Mouse (Mus musculus) forebrain, embryonic 10.5 days (tissue): Measurements from ENCODE around the gene Gmfg. TPM values are rescaled to one million over a fixed set of nuclear protein-coding genes. Genes with fewer than 3 reads are reported as not detected.

Experiments used
- DNase-seq: peaks from one replicate; pipeline ENCODE4 v3.0.0-alpha.2; 2017; ENCODE audit warnings: low spot score; ENCODE audit errors: extremely low spot score
- H3K27ac ChIP-seq: fragments of 300-500 bp; sonication (generic); 2 replicates; pipeline ENCODE4 v1.5.1; 2016; ENCODE audit warnings: mild to moderate bottlenecking
- H3K27me3 ChIP-seq: fragments of 300-500 bp; sonication (generic); 2 replicates; pipeline ENCODE4 v1.6.1; 2016; ENCODE audit warnings: mild to moderate bottlenecking; ENCODE audit not compliant: poor library complexity, severe bottlenecking
- H3K36me3 ChIP-seq: fragments of 300-500 bp; sonication (generic); replicated peaks from 2 replicates; pipeline ENCODE4 v1.6.1; 2016; ENCODE audit warnings: mild to moderate bottlenecking, moderate library complexity
- H3K4me1 ChIP-seq: fragments of 300-500 bp; sonication (generic); 2 replicates; pipeline ENCODE4 v1.6.1; 2016
- H3K4me3 ChIP-seq: fragments of 300-500 bp; sonication (generic); 2 replicates; pipeline ENCODE4 v1.5.1; 2016; ENCODE audit warnings: mild to moderate bottlenecking, moderate library complexity
- H3K9me3 ChIP-seq: fragments of 300-500 bp; sonication (generic); 2 replicates; pipeline ENCODE4 v1.6.1; 2016; ENCODE audit warnings: mild to moderate bottlenecking, moderate library complexity
- WGBS: fragments of 180-500 bp; shearing (Covaris S2); methylation state at CpG from one replicate; pipeline ENCODE4 v1.1.7; 2016; 5-methylcytosine and 5-hydroxymethylcytosine counted together
- polyA plus RNA-seq: library from polyadenylated mRNA; unstranded; fragments of >200 nt; fragmentation: Nextera tagmentation; extraction: Ambion mirVana; gene quantifications from 2 replicates; pipeline ENCODE4 v1.2.1, GENCODE M21; 2016

Gmfg gene
- polyA plus RNA-seq, 1 experiment from 2014 or later = 8.3 TPM

DNA sequence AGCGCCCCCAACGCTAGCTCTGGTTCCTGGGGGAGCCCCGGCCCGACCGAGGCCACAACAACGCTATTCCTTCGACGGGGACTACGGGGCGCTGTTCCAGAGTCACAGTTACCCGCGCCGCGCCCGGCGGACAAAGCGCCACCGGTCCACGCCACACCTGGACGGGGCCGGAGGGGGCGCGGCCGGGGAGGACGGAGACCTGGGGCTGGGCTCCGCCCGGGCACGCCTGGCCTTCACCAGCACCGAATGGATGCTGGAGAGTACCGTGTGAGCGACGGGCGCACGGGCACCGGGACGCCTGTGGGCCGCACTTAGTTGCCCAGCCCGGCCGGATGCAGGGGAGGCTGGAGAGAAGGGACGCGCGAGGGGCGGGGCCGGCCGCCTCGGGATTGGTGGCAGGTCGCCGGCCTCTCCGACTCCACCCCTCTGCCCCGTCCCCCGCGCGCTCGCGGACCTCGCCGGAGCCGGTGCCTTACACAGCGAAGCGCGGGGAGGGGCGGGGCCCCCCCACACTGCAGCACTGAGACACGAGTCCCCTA, 30.0 kb downstream of the Gmfg start:
- Histone ChIP-seq H3K9me3 (no peaks in the 10 kb centered on the region; the same call in 1 of the 2 replicates), H3K4me1 (peaks cover 33% of the 10 kb centered on the region), H3K27ac (peak overlapping the region; percentile 85), H3K27me3 (peaks cover 46% of the 10 kb centered on the region), H3K4me3 (peak overlapping the region; percentile 62), H3K36me3 (peaks cover 33% of the 10 kb centered on the region)
- WGBS = 1% methylated on average over 62 of the region's 63 CpGs
- DNase-seq = peak; percentile 69

DNA sequence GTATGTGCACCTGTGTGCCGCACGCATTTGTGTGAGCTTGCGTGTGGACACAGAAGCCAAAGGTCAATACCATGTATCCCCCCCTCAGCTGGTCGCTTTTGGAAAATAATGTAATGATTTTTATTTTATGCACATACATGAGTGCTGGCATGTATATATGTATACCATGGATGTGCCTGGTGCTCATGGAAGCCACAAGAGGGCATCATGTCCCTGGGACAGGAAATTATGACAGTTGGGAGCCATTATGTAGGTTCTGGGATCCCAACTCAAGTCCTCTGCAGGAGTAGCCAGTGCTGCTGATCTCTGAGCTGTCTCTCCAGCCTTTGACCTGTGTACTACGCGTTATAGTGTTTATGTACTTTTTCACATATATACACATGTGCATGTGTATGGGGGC, 38.9 kb downstream of the Gmfg start:
- Histone ChIP-seq H3K4me1 (peaks cover 6% of the 10 kb centered on the region; the same call in 1 of the 2 replicates), H3K27ac (no peak overlapping the region), H3K9me3 (no peaks in the 10 kb centered on the region), H3K4me3 (no peak overlapping the region), H3K27me3 (no peaks in the 10 kb centered on the region), H3K36me3 (no peaks in the 10 kb centered on the region)
- 89% methylated on average over 6 of the region's 6 CpGs for WGBS
- DNase-seq = no peak

DNA sequence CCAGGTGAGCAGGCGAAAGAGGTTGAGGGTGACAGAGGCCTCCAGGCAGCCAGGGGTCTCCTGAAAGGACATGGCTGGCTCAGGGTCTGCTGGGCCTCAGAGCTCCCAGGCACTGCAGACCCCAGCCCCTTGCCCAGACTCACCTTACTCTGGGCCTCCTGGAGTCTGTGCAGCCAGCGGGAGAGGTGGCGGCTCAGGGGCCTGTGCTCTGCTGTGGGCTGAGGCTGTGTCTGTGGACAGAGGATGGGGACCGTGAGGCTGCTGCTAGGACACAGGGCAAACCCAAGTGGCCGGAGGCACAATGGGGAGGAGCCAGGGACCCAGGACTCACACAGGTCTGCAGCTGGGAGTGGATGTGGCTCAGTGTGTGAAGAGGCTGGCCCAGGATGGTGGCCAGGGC, 40.1 kb downstream of the Gmfg start:
- Histone ChIP-seq H3K4me3 (no peak overlapping the region), H3K9me3 (no peaks in the 10 kb centered on the region), H3K27me3 (no peaks in the 10 kb centered on the region), H3K27ac (no peak overlapping the region), H3K36me3 (no peaks in the 10 kb centered on the region), H3K4me1 (peaks cover 6% of the 10 kb centered on the region; the same call in 1 of the 2 replicates)
- DNase-seq = no peak
- 87% methylated on average over 5 of the region's 5 CpGs for WGBS

DNA sequence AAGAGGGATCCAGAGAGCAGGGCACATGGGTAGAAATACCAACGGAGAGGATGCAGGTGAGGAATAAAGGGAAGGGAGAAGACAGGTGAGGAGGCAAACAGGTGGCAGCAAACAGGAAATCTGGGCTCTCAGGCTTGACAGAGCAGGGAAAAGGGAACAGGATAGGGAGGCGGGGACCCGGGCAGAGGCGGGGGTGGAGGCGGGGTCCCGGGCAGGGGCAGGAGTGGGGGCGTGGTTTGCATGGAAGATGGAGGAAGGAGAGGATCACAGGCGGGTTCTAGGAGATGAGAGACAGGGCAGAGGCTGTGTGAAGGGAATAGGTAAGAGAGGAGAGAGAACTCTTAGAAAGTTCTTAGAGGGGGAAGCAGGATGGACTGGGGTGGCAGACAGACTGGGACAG, 41.6 kb downstream of the Gmfg start:
- H3K27ac ChIP-seq = no peak overlapping the region
- no peak overlapping the region for H3K4me3 ChIP-seq
- H3K36me3 ChIP-seq = no peaks in the 10 kb centered on the region
- peaks cover 6% of the 10 kb centered on the region for H3K4me1 ChIP-seq
- 9% methylated on average over 8 of the region's 8 CpGs for WGBS
- no peaks in the 10 kb centered on the region for H3K9me3 ChIP-seq
- no peaks in the 10 kb centered on the region for H3K27me3 ChIP-seq
- DNase-seq = peak; percentile 31

DNA sequence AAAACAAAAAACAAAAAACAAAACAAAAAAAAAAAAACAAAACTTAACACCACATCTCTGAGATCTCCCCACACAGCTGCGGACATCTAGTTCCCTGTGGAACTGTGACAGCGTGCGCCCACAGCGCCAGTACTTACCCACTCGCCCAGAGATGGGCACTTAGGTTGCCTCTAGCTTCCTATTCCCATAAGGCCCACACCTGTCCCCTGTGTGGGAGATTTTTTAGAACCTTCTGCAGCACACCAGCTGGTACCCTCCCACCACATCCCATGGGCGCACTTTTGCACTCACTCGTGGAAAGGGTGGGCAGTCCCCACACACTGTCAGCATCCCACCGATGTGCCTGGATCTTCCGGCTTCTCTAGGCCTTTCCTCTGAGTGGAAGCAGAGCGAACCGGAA, 45.6 kb downstream of the Gmfg start:
- Histone ChIP-seq H3K27ac (no peak overlapping the region), H3K27me3 (peaks cover 16% of the 10 kb centered on the region), H3K4me3 (no peak overlapping the region), H3K36me3 (no peaks in the 10 kb centered on the region), H3K9me3 (no peaks in the 10 kb centered on the region), H3K4me1 (peaks cover 17% of the 10 kb centered on the region)
- 87% methylated on average over 11 of the region's 11 CpGs for WGBS
- DNase-seq = no peak

DNA sequence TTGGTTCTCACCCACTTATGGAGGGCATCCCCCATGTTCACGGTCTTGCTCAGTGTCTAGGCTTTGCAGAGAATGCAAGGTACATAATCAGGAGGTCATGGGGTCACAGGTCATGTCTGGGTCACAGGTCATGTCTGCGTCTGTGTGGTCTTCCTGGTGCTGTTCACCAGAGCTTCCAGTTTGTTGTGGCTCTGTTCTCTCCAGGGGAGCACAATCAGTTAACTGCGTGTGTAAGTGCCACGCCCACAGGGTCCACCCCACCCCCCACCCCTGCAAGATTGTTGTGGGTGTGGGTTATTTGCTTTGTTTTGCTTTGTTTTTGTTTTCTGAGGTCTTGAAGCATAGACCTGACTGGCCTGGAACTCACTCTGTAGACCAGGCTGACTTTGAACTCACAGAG, 46.9 kb downstream of the Gmfg start:
- WGBS = 53% methylated on average over 4 of the region's 4 CpGs
- no peak overlapping the region for H3K4me3 ChIP-seq

DNA sequence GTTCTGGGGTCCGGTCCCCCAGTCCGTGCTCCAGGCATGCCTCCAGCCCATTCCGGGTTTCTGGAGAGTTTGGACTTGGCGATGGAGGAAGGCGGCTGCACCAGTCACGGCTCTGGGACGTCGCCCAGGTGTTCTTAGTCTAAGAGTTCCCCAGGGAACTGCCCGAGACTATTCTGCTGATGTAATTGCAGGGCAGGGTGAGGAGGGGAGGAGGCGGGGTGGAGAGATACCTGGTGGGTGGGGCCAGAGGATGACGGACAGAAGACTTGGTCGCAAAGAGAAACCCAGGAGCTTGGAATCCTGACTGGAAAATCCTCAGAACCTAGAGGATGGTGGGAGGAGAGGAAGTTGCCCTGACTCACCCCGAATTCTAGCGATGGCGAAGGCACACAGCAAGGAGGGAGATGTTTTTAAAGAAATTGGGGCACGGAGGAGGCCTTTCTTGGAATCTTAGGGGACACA, 50.8 kb downstream of the Gmfg start:
- Histone ChIP-seq H3K27me3 (peaks cover 31% of the 10 kb centered on the region), H3K27ac (no peak overlapping the region), H3K9me3 (no peaks in the 10 kb centered on the region), H3K36me3 (no peaks in the 10 kb centered on the region), H3K4me1 (peaks cover 24% of the 10 kb centered on the region), H3K4me3 (peak overlapping the region; percentile 38)
- no peak for DNase-seq
- WGBS = 3% methylated on average over 16 of the region's 16 CpGs

More for the DNA sequence above, 46.9 kb downstream of the Gmfg start:
- Histone ChIP-seq H3K27me3 (peaks cover 29% of the 10 kb centered on the region), H3K36me3 (no peaks in the 10 kb centered on the region), H3K27ac (no peak overlapping the region), H3K4me1 (peaks cover 16% of the 10 kb centered on the region), H3K9me3 (no peaks in the 10 kb centered on the region)
- no peak for DNase-seq

DNA sequence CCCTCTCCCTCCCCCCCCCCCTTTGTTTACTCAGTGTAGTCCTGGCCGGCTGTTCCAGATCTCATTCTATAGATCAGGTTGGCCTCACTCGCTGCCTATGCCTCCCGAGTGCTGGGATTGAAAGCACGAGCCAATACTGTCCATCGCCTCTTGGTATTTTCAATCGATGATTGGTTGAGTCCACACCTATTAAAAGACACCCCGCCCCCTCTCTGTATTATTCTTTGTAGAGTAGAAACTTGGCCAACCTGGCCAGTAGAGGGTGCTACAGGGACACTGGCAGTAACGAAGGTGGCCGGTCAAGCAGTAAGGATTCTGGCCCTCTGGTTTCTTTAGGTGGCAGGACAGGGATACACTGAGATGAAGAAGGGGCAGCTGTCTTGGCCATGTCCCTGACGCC, 53.2 kb downstream of the Gmfg start:
- 2% methylated on average over 10 of the region's 10 CpGs for WGBS
- peak; percentile 45 for DNase-seq
- Histone ChIP-seq H3K36me3 (no peaks in the 10 kb centered on the region), H3K4me3 (peak overlapping the region; percentile 21; the same call in 1 of the 2 replicates), H3K27me3 (peaks cover 31% of the 10 kb centered on the region), H3K9me3 (no peaks in the 10 kb centered on the region), H3K27ac (no peak overlapping the region), H3K4me1 (peaks cover 17% of the 10 kb centered on the region)

DNA sequence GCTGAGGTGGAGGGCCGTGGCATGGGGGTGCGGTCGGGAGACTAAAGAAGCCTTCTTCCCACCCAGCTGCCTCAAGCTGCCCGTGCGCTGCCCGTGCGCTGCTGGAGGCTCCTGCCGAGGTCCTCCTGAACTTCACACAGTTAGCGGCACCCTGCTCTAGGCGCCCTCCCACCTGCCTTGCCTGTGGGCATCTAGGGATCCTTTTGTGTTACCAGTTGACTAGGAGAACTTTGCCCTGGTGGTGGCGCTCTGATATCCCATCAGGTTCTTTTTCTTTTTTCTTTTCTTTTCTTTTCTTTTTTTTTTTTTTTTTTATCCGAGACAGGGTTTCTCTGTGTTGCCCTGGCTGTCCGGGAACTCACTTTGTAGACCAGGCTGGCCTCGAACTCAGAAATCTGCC, 53.7 kb downstream of the Gmfg start:
- Histone ChIP-seq H3K36me3 (no peaks in the 10 kb centered on the region), H3K4me3 (peak overlapping the region; percentile 21; the same call in 1 of the 2 replicates), H3K27me3 (peaks cover 31% of the 10 kb centered on the region), H3K4me1 (peaks cover 17% of the 10 kb centered on the region), H3K27ac (no peak overlapping the region), H3K9me3 (no peaks in the 10 kb centered on the region)
- no peak for DNase-seq
- WGBS = 29% methylated on average over 14 of the region's 14 CpGs

DNA sequence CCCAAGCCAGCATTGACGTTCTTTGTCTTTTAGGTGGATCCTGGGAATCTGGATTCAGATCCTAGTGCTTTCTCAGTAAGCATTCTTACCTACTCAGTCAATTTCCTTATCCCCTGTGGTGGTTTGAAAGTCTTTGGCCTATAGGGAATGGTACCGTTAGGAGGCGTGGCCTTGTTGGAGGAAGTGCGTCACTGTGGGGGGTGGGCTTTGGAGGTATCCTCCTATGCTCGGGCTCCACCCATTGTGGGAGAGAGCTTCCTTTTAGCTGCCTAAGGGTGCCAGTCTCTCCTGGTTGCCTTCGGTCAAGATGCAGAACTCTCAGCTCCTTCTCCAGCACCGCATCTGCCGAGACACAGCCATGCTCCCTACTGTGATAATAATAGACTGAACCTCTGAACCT, 55.1 kb downstream of the Gmfg start:
- peaks cover 21% of the 10 kb centered on the region for H3K27me3 ChIP-seq
- WGBS = 84% methylated on average over 8 of the region's 8 CpGs
- no peak for DNase-seq

DNA sequence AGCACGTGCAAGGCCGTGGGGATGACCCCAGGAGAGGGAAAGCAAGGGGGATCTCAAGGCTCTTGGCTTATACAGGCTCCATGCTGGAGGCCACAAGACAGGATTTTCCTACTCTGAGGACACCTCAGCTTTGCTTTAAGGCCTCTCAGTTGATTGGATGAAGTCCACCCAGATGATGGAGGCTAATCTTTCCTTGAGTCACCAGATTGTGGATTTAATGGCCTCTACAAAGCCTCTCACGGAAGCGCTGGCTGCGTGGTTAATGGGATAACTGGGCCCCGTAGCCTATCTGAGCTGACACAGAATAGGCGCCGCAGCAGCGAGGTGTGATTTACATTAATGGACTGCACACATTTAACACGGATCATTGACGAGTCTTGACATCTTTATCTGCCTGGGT, 58.2 kb downstream of the Gmfg start:
- H3K36me3 ChIP-seq = no peaks in the 10 kb centered on the region
- WGBS = 83% methylated on average over 11 of the region's 11 CpGs

More for the DNA sequence above, 55.1 kb downstream of the Gmfg start:
- no peak overlapping the region for H3K27ac ChIP-seq
- H3K9me3 ChIP-seq = no peaks in the 10 kb centered on the region; the same call in 1 of the 2 replicates
- no peak overlapping the region for H3K4me3 ChIP-seq
- H3K4me1 ChIP-seq = peaks cover 17% of the 10 kb centered on the region
- no peaks in the 10 kb centered on the region for H3K36me3 ChIP-seq

More for the DNA sequence above, 58.2 kb downstream of the Gmfg start:
- no peak overlapping the region for H3K4me3 ChIP-seq
- no peak overlapping the region for H3K27ac ChIP-seq
- DNase-seq = no peak
- peaks cover 5% of the 10 kb centered on the region for H3K4me1 ChIP-seq
- H3K9me3 ChIP-seq = peaks cover 2% of the 10 kb centered on the region; the same call in 1 of the 2 replicates
- no peaks in the 10 kb centered on the region for H3K27me3 ChIP-seq
